Mouse (Mus musculus) small intestine, adult 2 months (tissue): ENCODE results near the gene Rnf121. TPM values are rescaled to one million over a fixed set of nuclear protein-coding genes. Genes with fewer than 3 reads are reported as not detected.
A peak's percentile ranks its signal among the peaks of the same experiment; 100 is the strongest.

Experiments used
- H3K27ac ChIP-seq: fragments of 200-500 bp; 2 replicates; pipeline ENCODE4 v1.5.1; 2012; ENCODE audit warnings: low read depth, low read length, control low read depth, inconsistent platforms; ENCODE audit not compliant: insufficient read depth
- H3K27me3 ChIP-seq: fragments of 200-500 bp; 2 replicates; pipeline ENCODE4 v1.6.1; 2012; ENCODE audit warnings: mild to moderate bottlenecking, moderate library complexity, low read length, inconsistent platforms; ENCODE audit not compliant: control insufficient read depth, insufficient read depth
- H3K36me3 ChIP-seq: fragments of 200-500 bp; 2 replicates; pipeline ENCODE4 v1.6.1; 2012; ENCODE audit warnings: mild to moderate bottlenecking, low read length, control low read depth, inconsistent platforms; ENCODE audit not compliant: control insufficient read depth, insufficient read depth
- H3K4me1 ChIP-seq: fragments of 200-500 bp; 2 replicates; pipeline ENCODE4 v1.6.1; 2012; ENCODE audit warnings: low read length, inconsistent platforms, mixed read lengths; ENCODE audit not compliant: control insufficient read depth, insufficient read depth, insufficient read length
- H3K4me3 ChIP-seq: fragments of 200-500 bp; 2 replicates; pipeline ENCODE4 v1.5.1; 2012; ENCODE audit warnings: low read depth, mild to moderate bottlenecking, control low read depth, inconsistent platforms, low read length, moderate library complexity
- CTCF ChIP-seq: fragments of 200-500 bp; IDR thresholded peaks from 2 replicates; pipeline ENCODE4 v1.5.1; 2012; ENCODE audit warnings: low read depth, mild to moderate bottlenecking, control low read depth, inconsistent platforms, low read length, moderate library complexity, mixed read lengths; ENCODE audit not compliant: insufficient replicate concordance, insufficient read length; ENCODE audit errors: extremely low read depth
- POLR2A ChIP-seq: fragments of 200-500 bp; IDR thresholded peaks from 2 replicates; pipeline ENCODE4 v1.6.1; 2012; ENCODE audit warnings: low read depth, mild to moderate bottlenecking, control low read depth, inconsistent platforms, low read length, moderate library complexity
- WGBS: fragments of 180-500 bp; shearing (Covaris S2); methylation state at CpG from one replicate; pipeline ENCODE4 v1.1.7; 2018; 5-methylcytosine and 5-hydroxymethylcytosine counted together
- polyA plus RNA-seq: library from polyadenylated mRNA; depleted of rRNA; stranded (reverse); fragments of >200 nt; gene quantifications from 2 replicates; pipeline ENCODE4 v1.2.3, GENCODE M21; 2012

Rnf121 gene
- polyA plus RNA-seq, 1 experiment, result 26.0 TPM

- TF ChIP-seq POLR2A, result no peak
- TF ChIP-seq CTCF, result no peak
- 90% methylated on average over 15 of the region's 15 CpGs for WGBS
- Histone ChIP-seq H3K27ac (no peak overlapping the region), H3K4me1 (no peaks in the 10 kb centered on the region), H3K4me3 (no peak overlapping the region), H3K27me3 (no peaks in the 10 kb centered on the region), H3K36me3 (peaks cover 82% of the 10 kb centered on the region)
Observed at GRCm38 (mm10) chr7:101999461-102000151, 65.7 kb downstream of the Rnf121 start.

DNA sequence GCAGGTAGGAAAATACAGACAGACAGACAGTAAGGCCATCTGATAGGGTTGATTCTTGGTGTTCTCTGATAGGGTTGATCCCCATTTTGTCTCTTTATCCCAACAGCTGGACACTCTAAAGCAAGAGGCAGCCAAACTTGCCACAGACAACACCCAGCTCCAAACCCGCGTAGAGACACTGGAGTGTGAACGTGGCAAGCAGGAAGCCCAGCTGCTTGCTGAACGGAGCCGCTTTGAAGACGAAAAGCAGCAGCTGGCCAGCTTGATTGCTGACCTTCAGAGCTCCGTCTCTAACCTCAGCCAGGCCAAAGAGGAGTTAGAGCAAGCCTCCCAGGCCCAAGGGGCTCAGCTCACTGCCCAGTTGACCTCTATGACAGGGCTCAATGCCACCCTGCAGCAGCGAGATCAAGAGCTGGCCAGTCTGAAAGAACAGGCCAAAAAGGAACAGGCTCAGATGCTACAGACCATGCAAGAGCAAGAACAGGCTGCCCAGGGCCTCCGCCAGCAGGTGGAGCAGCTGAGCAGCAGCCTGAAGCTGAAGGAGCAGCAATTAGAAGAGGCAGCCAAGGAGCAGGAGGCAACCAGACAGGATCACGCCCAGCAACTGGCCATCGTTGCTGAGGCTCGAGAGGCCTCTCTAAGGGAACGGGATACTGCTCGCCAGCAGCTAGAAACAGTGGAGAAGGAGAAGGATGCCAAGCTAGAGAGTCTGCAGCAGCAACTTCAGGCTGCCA is 66.9 kb downstream of the Rnf121 start:
- no peaks in the 10 kb centered on the region for H3K27me3 ChIP-seq
- 59% methylated on average over 14 of the region's 14 CpGs for WGBS
- H3K27ac ChIP-seq, result no peak overlapping the region
- H3K4me1 ChIP-seq, result no peaks in the 10 kb centered on the region
- H3K36me3 ChIP-seq, result peaks cover 86% of the 10 kb centered on the region
- TF ChIP-seq CTCF, result peak; percentile 94
- no peak for TF ChIP-seq POLR2A
- no peak overlapping the region for H3K4me3 ChIP-seq

DNA sequence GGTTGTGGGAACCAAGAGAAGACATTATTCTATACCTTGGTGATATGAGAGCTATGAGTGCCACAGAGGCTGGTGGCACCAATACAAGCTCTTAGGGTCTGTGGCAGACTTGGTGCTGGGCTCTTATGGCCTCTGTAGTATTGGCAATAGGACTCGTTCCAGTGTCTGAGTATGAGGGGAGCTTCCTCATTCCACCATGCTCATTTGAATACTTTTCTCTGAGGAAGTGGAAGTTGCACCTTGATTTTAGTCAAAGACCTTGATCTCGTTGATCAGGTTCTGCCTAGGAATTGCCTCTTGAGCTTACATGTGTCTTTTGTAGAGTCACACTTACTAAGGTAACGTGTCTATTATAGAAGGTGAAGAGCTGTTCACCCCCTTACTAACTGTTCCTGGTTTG is 71.0 kb downstream of the Rnf121 start:
- H3K4me1 ChIP-seq, result no peaks in the 10 kb centered on the region
- H3K27ac ChIP-seq, result no peak overlapping the region
- WGBS, result 66% methylated on average over 3 of the region's 3 CpGs
- TF ChIP-seq CTCF (no peak), POLR2A (no peak)
- H3K4me3 ChIP-seq, result no peak overlapping the region
- no peaks in the 10 kb centered on the region for H3K27me3 ChIP-seq
- peaks cover 78% of the 10 kb centered on the region for H3K36me3 ChIP-seq

- H3K27ac ChIP-seq, result no peak overlapping the region
- WGBS, result 76% methylated on average over 3 of the region's 3 CpGs
- peaks cover 33% of the 10 kb centered on the region for H3K36me3 ChIP-seq
- H3K4me1 ChIP-seq, result peaks cover 14% of the 10 kb centered on the region
- TF ChIP-seq POLR2A (no peak), CTCF (no peak)
- no peaks in the 10 kb centered on the region for H3K27me3 ChIP-seq
- H3K4me3 ChIP-seq, result no peak overlapping the region
Observed at GRCm38 (mm10) chr7:101985081-101985480, 80.2 kb downstream of the Rnf121 start.

DNA sequence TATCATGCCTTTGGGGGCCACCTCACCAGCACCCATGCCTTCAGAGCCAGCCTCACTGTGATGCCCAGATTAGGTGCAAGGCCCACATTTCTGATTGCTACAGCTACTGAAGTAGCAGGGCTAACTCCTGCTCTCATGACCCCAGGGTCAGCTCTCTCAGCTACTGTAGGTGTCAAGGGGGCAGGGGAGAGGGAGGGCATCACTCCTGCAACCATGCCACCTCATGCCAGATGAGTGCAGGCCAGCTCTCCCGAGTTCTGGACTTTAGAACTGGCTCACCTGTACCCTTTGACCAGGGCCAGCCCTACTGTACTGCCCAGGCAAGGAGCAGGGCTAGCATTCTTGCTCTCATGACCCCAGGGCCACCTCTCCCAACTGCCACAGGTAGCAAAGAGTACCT is 82.5 kb downstream of the Rnf121 start:
- peak overlapping the region; percentile 70; the same call in 1 of the 2 replicates for H3K27ac ChIP-seq
- H3K4me1 ChIP-seq, result peaks cover 14% of the 10 kb centered on the region
- no peak overlapping the region for H3K4me3 ChIP-seq
- WGBS, result 20% methylated on average over 1 of the region's 1 CpGs
- H3K36me3 ChIP-seq, result peaks cover 19% of the 10 kb centered on the region
- H3K27me3 ChIP-seq, result no peaks in the 10 kb centered on the region
- no peak for TF ChIP-seq CTCF
- no peak; the same call in 1 of the 2 replicates for TF ChIP-seq POLR2A

- Histone ChIP-seq H3K4me1 (peaks cover 24% of the 10 kb centered on the region; the same call in 1 of the 2 replicates), H3K4me3 (no peak overlapping the region), H3K27ac (no peak overlapping the region), H3K36me3 (peaks cover 8% of the 10 kb centered on the region), H3K27me3 (no peaks in the 10 kb centered on the region)
- 12% methylated on average over 2 of the region's 2 CpGs for WGBS
- TF ChIP-seq CTCF, result no peak
- TF ChIP-seq POLR2A, result no peak
Observed at GRCm38 (mm10) chr7:101974505-101974904, 90.8 kb downstream of the Rnf121 start.

GRCm38 (mm10) chr7:101973730-101974129 is 91.5 kb downstream of the Rnf121 start:
- H3K4me1 ChIP-seq, result peaks cover 28% of the 10 kb centered on the region; the same call in 1 of the 2 replicates
- H3K36me3 ChIP-seq, result peaks cover 8% of the 10 kb centered on the region
- no peaks in the 10 kb centered on the region for H3K27me3 ChIP-seq
- TF ChIP-seq POLR2A (no peak), CTCF (no peak)
- WGBS, result 58% methylated on average over 3 of the region's 3 CpGs
- no peak overlapping the region for H3K4me3 ChIP-seq
- H3K27ac ChIP-seq, result peak overlapping the region; percentile 70
